Mouse (Mus musculus) liver, embryonic 14.5 days (tissue): Measurements from ENCODE around the gene Tlr9.

ENCODE experiments used
- CTCF ChIP-seq: IDR thresholded peaks from 2 replicates; pipeline ENCODE4 v1.5.1; 2016; ENCODE audit warnings: antibody characterized with exemption, low read depth, control low read depth
- EP300 ChIP-seq: IDR thresholded peaks from 2 replicates; pipeline ENCODE4 v1.6.1; 2016; ENCODE audit warnings: antibody characterized with exemption, low read depth

DNA sequence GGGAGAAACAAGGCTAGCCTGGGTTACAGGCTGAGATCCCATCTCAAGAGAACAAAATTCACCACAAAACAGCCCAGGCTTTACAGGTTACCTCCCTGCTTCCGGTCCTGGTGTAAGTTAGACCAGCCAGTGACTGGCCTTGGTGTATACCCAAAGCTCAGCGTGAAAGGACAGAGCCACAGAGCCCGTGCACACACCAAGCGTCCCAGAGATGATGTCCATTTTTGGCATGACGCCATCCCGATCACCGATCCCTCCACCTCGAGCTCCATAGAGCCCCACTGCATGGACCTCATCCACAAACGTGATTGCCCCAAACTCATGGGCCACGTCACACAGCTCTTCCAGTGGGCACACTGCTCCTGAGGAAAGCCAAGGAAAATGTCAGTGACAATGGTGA lies 15.5 kb downstream of the Tlr9 start:
- no peak for TF ChIP-seq CTCF
- TF ChIP-seq EP300: no peak
